In genomic region chr10:111385561-111385960, GRCm38 (mm10) we compare ENCODE assay signal across 19 mouse cellular contexts.
A peak's percentile ranks its signal among the peaks of the same experiment; 100 is the strongest.
DNase-seq lines count a peak whose midpoint lies in the region; TF ChIP-seq lines count a peak whose summit lies in the region.
"Had no signal": no experiment of that assay in that cellular context is flagged by ENCODE, and none has a peak within 500 bp of the region (broad histone marks: within the 10 kb centered on the region; RNA-seq: fewer than 3 reads in every experiment).

No protein-coding gene starts in this region.

- H3K4me3 ChIP-seq in left cerebral cortex, adult 2 months, result no peak overlapping the region
- H3K4me3 ChIP-seq: forebrain, embryonic 12.5 days; heart, embryonic 13.5 days; limb, embryonic 10.5 days; midbrain, embryonic 13.5 days had no signal

- TF ChIP-seq CTCF in left cerebral cortex, adult 2 months (IDR thresholded peaks at IDR 0.05), result no peak

- peak overlapping the region; percentile 66 for H3K27ac ChIP-seq in left cerebral cortex, adult 2 months
- H3K27ac ChIP-seq: forebrain, embryonic 12.5 days; heart, embryonic 13.5 days; limb, embryonic 10.5 days; liver, embryonic 14.5 days; midbrain, embryonic 13.5 days had no signal

- intact Hi-C loops in left cerebral cortex, adult 2 months (cut with DNase I), result no loop called here
- intact Hi-C loops in left cerebral cortex, postnatal 4 days (cut with DNase I), result no loop called here

- peak in 1 of 2 experiments; percentile 42 for DNase-seq in left cerebral cortex, adult 2 months (ENCODE audit: extremely low spot score in 1 of 2, low spot score in 2 of 2)
- DNase-seq in left cerebral cortex, postnatal 4 days, result no peak
- DNase-seq in T-cell, adult 2 months (ENCODE audit: low spot score), result peak; percentile 31
- peak; percentile 29 to 39 for DNase-seq in right cerebral cortex, postnatal 36 days (ENCODE audit: low spot score in 2 of 2)
- DNase-seq in thymus, postnatal 25 days, result peak; percentile 51
- no peak for DNase-seq in embryo, embryonic 10 days (ENCODE audit: low spot score)
- DNase-seq in urinary bladder, adult 18-20 months (ENCODE audit: low spot score in 2 of 2), result no peak
- no peak for DNase-seq in adrenal gland, postnatal 10 days
- DNase-seq: cerebellum, postnatal 25 days; heart, postnatal 36 days; kidney, adult 2 months; kidney, postnatal 36 days; layer of hippocampus, adult 9-11 months; retina, postnatal 1 day had no signal

Comparison
In these comparisons a context has a peak if more than half of its experiments do, and no peak if none do; other contexts are left out.
1. DNase-seq: peak in T-cell, adult 2 months (single experiment), right cerebral cortex, postnatal 36 days (2 of 2) and thymus, postnatal 25 days (single experiment); none in left cerebral cortex, postnatal 4 days (single experiment), embryo, embryonic 10 days (single experiment), urinary bladder, adult 18-20 months (0 of 2) and adrenal gland, postnatal 10 days (single experiment).